Mouse (Mus musculus): ENCODE measurements around the gene Actr2. TPM values are rescaled to one million over a fixed set of nuclear protein-coding genes. Genes with fewer than 3 reads are reported as not detected.

Actr2 gene
- polyA plus RNA-seq, 1 experiment, result 134 TPM

- no peak for TF ChIP-seq GATA1 (IDR thresholded peaks at IDR 0.05; ENCODE audit: low read length)
Measured at GRCm38 (mm10) chr11:20126673-20127516, 14.2 kb upstream of the Actr2 start.

GRCm38 (mm10) chr11:20125423-20125822, 12.7 kb upstream of the Actr2 start:
- no peak for TF ChIP-seq GATA1 (IDR thresholded peaks at IDR 0.05; ENCODE audit: low read length)

GRCm38 (mm10) chr11:20116701-20117100, 4.0 kb upstream of the Actr2 start:
- no peak for TF ChIP-seq GATA1 (IDR thresholded peaks at IDR 0.05; ENCODE audit: low read length)

- TF ChIP-seq GATA1 (IDR thresholded peaks at IDR 0.05; ENCODE audit: low read length), result no peak
Measured at GRCm38 (mm10) chr11:20116030-20116551, 3.4 kb upstream of the Actr2 start.

- TF ChIP-seq GATA1 (IDR thresholded peaks at IDR 0.05; ENCODE audit: low read length), result no peak
Measured at GRCm38 (mm10) chr11:20112006-20112740, 540 bp downstream of the Actr2 start.

GRCm38 (mm10) chr11:20108151-20108550, 4.6 kb downstream of the Actr2 start:
- TF ChIP-seq GATA1 (IDR thresholded peaks at IDR 0.05; ENCODE audit: low read length), result no peak

GRCm38 (mm10) chr11:20107683-20108082, 5.0 kb downstream of the Actr2 start:
- no peak for TF ChIP-seq GATA1 (IDR thresholded peaks at IDR 0.05; ENCODE audit: low read length)

GRCm38 (mm10) chr11:20106946-20107345, 5.8 kb downstream of the Actr2 start:
- TF ChIP-seq GATA1 (IDR thresholded peaks at IDR 0.05; ENCODE audit: low read length), result no peak

GRCm38 (mm10) chr11:20103949-20104348, 8.8 kb downstream of the Actr2 start:
- TF ChIP-seq GATA1 (IDR thresholded peaks at IDR 0.05; ENCODE audit: low read length), result no peak

GRCm38 (mm10) chr11:20086306-20086705, 26.4 kb downstream of the Actr2 start:
- TF ChIP-seq GATA1 (IDR thresholded peaks at IDR 0.05; ENCODE audit: low read length), result no peak

- no peak for TF ChIP-seq GATA1 (IDR thresholded peaks at IDR 0.05; ENCODE audit: low read length)
Measured at GRCm38 (mm10) chr11:20085635-20086034, 27.1 kb downstream of the Actr2 start.

- no peak for TF ChIP-seq GATA1 (IDR thresholded peaks at IDR 0.05; ENCODE audit: low read length)
Measured at GRCm38 (mm10) chr11:20075415-20075814, 37.3 kb downstream of the Actr2 start.

- TF ChIP-seq GATA1 (IDR thresholded peaks at IDR 0.05; ENCODE audit: low read length), result no peak
Measured at GRCm38 (mm10) chr11:20072826-20073225, 39.9 kb downstream of the Actr2 start.

- no peak for TF ChIP-seq GATA1 (IDR thresholded peaks at IDR 0.05; ENCODE audit: low read length)
Measured at GRCm38 (mm10) chr11:20072174-20072573, 40.5 kb downstream of the Actr2 start.

- no peak for TF ChIP-seq GATA1 (IDR thresholded peaks at IDR 0.05; ENCODE audit: low read length)
Measured at GRCm38 (mm10) chr11:20068346-20069004, 44.2 kb downstream of the Actr2 start.

- TF ChIP-seq GATA1 (IDR thresholded peaks at IDR 0.05; ENCODE audit: low read length), result no peak
Measured at GRCm38 (mm10) chr11:20067521-20067920, 45.2 kb downstream of the Actr2 start.

Data from G1E-ER4 (cell line).